Mouse (Mus musculus) ES-E14 (cell line): ENCODE measurements around the gene Taf1c.

Experiments
- CHD2 ChIP-seq: IDR thresholded peaks from 2 replicates; pipeline ENCODE4 v1.6.1; 2014; ENCODE audit warnings: mild to moderate bottlenecking, low read depth, low read length, inconsistent platforms
- MAFK ChIP-seq: IDR thresholded peaks from 2 replicates; pipeline ENCODE4 v1.6.1; 2014; ENCODE audit warnings: mild to moderate bottlenecking, low read depth, low read length, inconsistent platforms; ENCODE audit not compliant: insufficient read depth
- ZC3H11A ChIP-seq: IDR thresholded peaks from 2 replicates; pipeline ENCODE4 v1.6.1; 2012; ENCODE audit warnings: low read depth, mild to moderate bottlenecking, inconsistent platforms, low read length, borderline replicate concordance

DNA sequence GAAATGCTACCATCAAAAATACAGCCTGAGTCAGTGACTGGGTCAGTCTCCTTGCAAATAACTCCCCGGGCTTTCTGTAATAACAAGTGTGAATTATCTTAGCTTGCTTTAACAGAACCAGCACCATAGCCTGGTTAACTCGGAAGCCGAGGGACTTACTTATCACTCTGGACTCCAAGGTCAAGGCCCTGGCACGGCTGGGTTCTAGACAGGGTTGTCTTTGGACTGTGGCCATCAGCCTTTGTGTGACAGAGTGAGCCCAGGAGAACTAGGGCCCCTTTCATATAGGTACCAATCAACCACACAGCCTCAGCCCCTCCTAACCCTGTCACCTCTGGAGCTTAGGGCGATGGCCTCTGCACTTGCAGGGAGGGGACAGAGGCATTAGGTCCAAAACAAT is 36.0 kb upstream of the Taf1c start:
- no peak for TF ChIP-seq MAFK
- no peak for TF ChIP-seq CHD2
- TF ChIP-seq ZC3H11A, result no peak
